Mouse (Mus musculus): ENCODE data around the gene Bckdha. TPM values are rescaled to one million over a fixed set of nuclear protein-coding genes. Genes with fewer than 3 reads are reported as not detected.

Gene Bckdha
- polyA plus RNA-seq (2016; fragmentation: Nextera tagmentation; extraction: Ambion mirVana), result 42.5 and 44.0 TPM in 2 replicates

GRCm38 (mm10) chr7:25658657-25659472, at the start of gene Bckdha, which contains the start of gene Exosc5:
TSS of gene Bckdha (minus strand) at chr7:25658981.
TSS of gene Exosc5 (plus strand) at chr7:25659164.
- H3K27ac ChIP-seq, result peak within 1 kb of the TSS; percentile 96
- peak; percentile 99 for DNase-seq (ENCODE audit: extremely low spot score, low spot score)
- H3K9me3 ChIP-seq, result no peaks in the 10 kb centered on the region
- H3K36me3 ChIP-seq (replicated peaks), result peaks cover 27% of the 10 kb centered on the region
- H3K27me3 ChIP-seq (ENCODE audit: poor library complexity, severe bottlenecking), result no peaks in the 10 kb centered on the region
- peaks cover 23% of the 10 kb centered on the region for H3K4me1 ChIP-seq
- WGBS, result under 1% methylated on average over 50 of the region's 50 CpGs
- peak within 1 kb of the TSS; percentile 73 for H3K4me3 ChIP-seq

- peaks cover 67% of the 10 kb centered on the region for H3K4me1 ChIP-seq
- 68% methylated on average over 15 of the region's 15 CpGs for WGBS
- H3K27ac ChIP-seq, result peak overlapping the region; percentile 42; the same call in 1 of the 2 replicates
Observed at GRCm38 (mm10) chr7:25707581-25708292, 49.0 kb upstream of the Bckdha start.

DNA sequence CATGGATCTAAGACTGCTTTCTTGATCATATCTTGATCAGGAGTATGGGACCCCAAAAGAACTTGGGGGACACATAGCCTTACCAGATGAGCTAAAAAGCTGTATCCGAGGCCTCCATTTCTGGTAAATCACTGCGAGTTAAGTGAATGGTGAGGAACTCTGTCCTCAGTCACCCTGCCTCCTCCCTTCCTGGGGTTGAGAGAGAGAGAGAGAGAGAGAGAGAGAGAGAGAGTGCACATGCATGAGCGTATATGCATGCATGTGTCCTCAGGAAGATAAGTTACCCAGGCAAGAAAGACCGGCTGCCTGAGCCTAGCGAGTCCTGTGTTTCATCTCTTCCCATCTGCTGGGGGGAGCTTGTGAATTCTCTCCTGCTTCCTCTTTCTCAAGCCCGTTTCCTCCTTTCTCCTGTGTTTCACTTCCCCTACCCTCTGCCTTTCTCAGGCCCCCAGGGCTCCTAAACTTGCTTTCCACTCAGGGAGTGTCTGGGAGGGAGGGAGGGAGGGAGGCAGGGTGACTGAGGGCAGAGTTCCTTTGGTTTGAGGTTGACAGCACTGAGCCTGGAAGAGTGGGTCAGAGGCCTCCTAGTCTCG, 47.9 kb upstream of the Bckdha start:
- H3K4me3 ChIP-seq, result no peak overlapping the region
- H3K36me3 ChIP-seq (replicated peaks), result peaks cover 1% of the 10 kb centered on the region; the same call in 1 of the 2 replicates
- 65% methylated on average over 7 of the region's 7 CpGs for WGBS
- DNase-seq (ENCODE audit: extremely low spot score, low spot score), result no peak
- H3K27ac ChIP-seq, result no peak overlapping the region
- peaks cover 8% of the 10 kb centered on the region for H3K9me3 ChIP-seq
- peaks cover 57% of the 10 kb centered on the region for H3K4me1 ChIP-seq
- peaks cover 31% of the 10 kb centered on the region for H3K27me3 ChIP-seq (ENCODE audit: poor library complexity, severe bottlenecking)

More at GRCm38 (mm10) chr7:25707581-25708292, 49.0 kb upstream of the Bckdha start:
- H3K4me3 ChIP-seq, result no peak overlapping the region
- H3K36me3 ChIP-seq (replicated peaks), result peaks cover 11% of the 10 kb centered on the region
- H3K9me3 ChIP-seq, result no peaks in the 10 kb centered on the region
- no peak for DNase-seq (ENCODE audit: extremely low spot score, low spot score)
- H3K27me3 ChIP-seq (ENCODE audit: poor library complexity, severe bottlenecking), result peaks cover 31% of the 10 kb centered on the region

GRCm38 (mm10) chr7:25705801-25706251, 47.0 kb upstream of the Bckdha start:
- DNase-seq (ENCODE audit: extremely low spot score, low spot score), result no peak
- 68% methylated on average over 6 of the region's 6 CpGs for WGBS
- Histone ChIP-seq H3K4me1 (peaks cover 49% of the 10 kb centered on the region), H3K4me3 (no peak overlapping the region), H3K27ac (no peak overlapping the region), H3K27me3 (ENCODE audit: poor library complexity, severe bottlenecking) (peaks cover 31% of the 10 kb centered on the region), H3K36me3 (replicated peaks) (no peaks in the 10 kb centered on the region), H3K9me3 (peaks cover 13% of the 10 kb centered on the region)

DNA sequence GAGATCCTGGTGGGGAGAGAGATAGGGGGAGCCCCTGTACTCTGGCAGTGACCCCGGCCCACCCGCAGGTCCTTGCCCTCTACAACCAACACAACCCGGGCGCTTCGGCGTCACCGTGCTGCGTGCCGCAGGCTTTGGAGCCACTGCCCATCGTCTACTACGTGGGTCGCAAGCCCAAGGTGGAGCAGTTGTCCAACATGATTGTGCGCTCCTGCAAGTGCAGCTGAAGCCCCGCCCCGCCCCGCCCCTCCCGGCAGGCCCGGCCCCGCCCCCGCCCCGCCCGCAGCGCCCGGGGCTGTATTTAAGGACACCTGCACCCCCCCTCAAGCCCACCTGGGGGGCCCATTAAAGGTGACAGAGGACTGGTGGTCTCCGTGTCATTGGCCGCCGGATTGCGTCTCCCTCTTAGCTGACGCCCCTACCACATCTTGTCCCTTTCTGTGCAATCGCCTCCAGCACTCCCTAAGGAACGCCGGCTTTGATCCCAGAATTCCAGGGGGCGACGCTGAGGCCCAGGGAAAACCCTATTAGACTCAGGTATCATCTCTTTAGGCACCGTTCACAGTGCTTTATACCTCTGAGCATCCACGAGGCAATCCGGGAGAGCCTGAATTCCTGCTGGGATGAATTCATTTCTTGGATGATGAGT, 46.1 kb upstream of the Bckdha start:
- no peak for DNase-seq (ENCODE audit: extremely low spot score, low spot score)
- Histone ChIP-seq H3K4me1 (peaks cover 39% of the 10 kb centered on the region), H3K27me3 (ENCODE audit: poor library complexity, severe bottlenecking) (peaks cover 31% of the 10 kb centered on the region), H3K36me3 (replicated peaks) (no peaks in the 10 kb centered on the region), H3K27ac (0 out of 2 replicates have a peak overlapping the region, but pooled peaks have one; percentile 25), H3K4me3 (peak overlapping the region; percentile 55), H3K9me3 (peaks cover 21% of the 10 kb centered on the region)
- 4% methylated on average over 37 of the region's 37 CpGs for WGBS

DNA sequence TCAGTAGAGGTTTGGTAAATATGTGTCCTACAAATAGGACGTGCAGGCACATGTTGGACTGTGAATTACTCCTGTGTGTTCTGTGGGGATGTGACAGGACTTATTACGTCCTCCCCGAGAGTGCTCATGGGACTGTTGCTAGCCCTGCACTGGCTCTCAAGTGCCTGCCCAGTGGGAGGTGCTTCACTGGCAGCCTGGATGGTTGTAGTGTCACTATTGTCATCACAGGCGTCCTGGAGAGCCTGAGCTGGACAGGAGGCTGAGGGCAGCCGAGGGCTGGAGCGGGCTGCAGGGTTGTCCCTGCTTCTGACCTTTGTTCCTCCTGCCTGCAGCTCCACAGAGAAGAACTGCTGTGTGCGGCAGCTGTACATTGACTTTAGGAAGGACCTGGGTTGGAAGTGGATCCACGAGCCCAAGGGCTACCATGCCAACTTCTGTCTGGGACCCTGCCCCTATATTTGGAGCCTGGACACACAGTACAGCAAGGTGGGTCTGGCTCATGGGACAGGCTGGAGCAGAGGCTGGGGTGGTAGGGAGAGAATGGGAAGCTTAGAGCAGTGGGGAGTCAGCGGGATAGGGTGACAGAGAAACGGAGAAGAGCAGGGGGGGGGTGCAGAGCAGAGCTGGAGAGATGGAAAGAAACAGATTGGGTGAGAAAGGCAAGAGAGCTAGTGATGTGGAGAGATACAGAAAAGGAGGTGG, 45.2 kb upstream of the Bckdha start:
- Histone ChIP-seq H3K4me3 (peak overlapping the region; percentile 55), H3K36me3 (replicated peaks) (no peaks in the 10 kb centered on the region), H3K27ac (no peak overlapping the region), H3K27me3 (ENCODE audit: poor library complexity, severe bottlenecking) (peaks cover 31% of the 10 kb centered on the region), H3K9me3 (peaks cover 24% of the 10 kb centered on the region), H3K4me1 (peaks cover 35% of the 10 kb centered on the region)
- DNase-seq (ENCODE audit: extremely low spot score, low spot score), result no peak
- WGBS, result 17% methylated on average over 10 of the region's 10 CpGs

- Histone ChIP-seq H3K36me3 (replicated peaks) (no peaks in the 10 kb centered on the region), H3K4me3 (no peak overlapping the region), H3K27me3 (ENCODE audit: poor library complexity, severe bottlenecking) (peaks cover 31% of the 10 kb centered on the region), H3K9me3 (peaks cover 24% of the 10 kb centered on the region), H3K4me1 (peaks cover 23% of the 10 kb centered on the region), H3K27ac (no peak overlapping the region)
- no peak for DNase-seq (ENCODE audit: extremely low spot score, low spot score)
- 97% methylated on average over 2 of the region's 2 CpGs for WGBS
Observed at GRCm38 (mm10) chr7:25702350-25702749, 43.6 kb upstream of the Bckdha start.

DNA sequence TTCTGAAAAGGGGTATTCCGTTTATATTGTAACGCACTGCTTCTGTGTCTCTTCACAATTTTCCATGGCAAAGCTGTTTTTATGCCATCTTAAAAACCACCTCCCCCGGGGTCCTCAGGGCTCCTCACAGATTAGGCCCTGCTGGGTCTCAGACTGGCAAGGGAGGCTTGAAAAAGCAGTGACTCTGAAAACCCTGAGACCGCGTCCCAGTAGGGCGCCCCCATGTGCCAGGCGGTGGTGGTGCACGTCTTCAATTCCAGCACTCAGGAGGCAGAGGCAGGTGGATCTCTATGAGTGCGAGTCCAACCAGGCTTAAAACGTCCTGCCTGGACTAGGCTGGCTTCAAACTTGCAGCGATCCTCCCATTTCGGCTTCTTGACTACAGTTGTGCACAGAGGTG, 42.0 kb upstream of the Bckdha start:
- WGBS, result 80% methylated on average over 12 of the region's 12 CpGs
- Histone ChIP-seq H3K27ac (no peak overlapping the region), H3K36me3 (replicated peaks) (no peaks in the 10 kb centered on the region), H3K4me3 (no peak overlapping the region), H3K4me1 (peaks cover 17% of the 10 kb centered on the region), H3K27me3 (ENCODE audit: poor library complexity, severe bottlenecking) (peaks cover 26% of the 10 kb centered on the region), H3K9me3 (peaks cover 24% of the 10 kb centered on the region)
- DNase-seq (ENCODE audit: extremely low spot score, low spot score), result no peak

DNA sequence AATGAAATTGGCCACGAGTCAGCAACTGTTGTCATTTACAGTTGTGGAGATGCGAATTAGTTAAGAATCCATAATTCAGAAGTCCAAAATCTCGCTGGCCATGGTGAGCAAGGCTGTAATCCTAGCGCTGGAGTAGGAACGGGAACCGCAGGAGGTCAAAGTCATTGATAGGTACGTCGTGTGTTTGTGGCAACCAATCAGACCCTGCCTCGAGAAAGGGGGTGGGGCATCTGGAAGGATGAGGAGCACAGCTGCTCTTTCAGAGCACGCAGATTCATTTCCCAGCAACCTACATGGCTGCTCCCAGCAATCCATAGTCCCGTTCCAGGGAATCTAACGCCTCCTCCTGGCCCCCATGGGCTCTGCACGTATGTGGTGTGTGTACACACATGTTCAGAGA, 41.1 kb upstream of the Bckdha start:
- Histone ChIP-seq H3K27me3 (ENCODE audit: poor library complexity, severe bottlenecking) (peaks cover 17% of the 10 kb centered on the region), H3K4me3 (no peak overlapping the region), H3K4me1 (peaks cover 13% of the 10 kb centered on the region), H3K27ac (no peak overlapping the region), H3K9me3 (peaks cover 24% of the 10 kb centered on the region), H3K36me3 (replicated peaks) (no peaks in the 10 kb centered on the region)
- DNase-seq (ENCODE audit: extremely low spot score, low spot score), result no peak
- 56% methylated on average over 13 of the region's 13 CpGs for WGBS

- Histone ChIP-seq H3K4me3 (no peak overlapping the region), H3K9me3 (peaks cover 4% of the 10 kb centered on the region; the same call in 1 of the 2 replicates), H3K36me3 (replicated peaks) (no peaks in the 10 kb centered on the region), H3K27ac (no peak overlapping the region), H3K4me1 (peaks cover 15% of the 10 kb centered on the region), H3K27me3 (ENCODE audit: poor library complexity, severe bottlenecking) (peaks cover 30% of the 10 kb centered on the region)
- no peak for DNase-seq (ENCODE audit: extremely low spot score, low spot score)
- 64% methylated on average over 8 of the region's 8 CpGs for WGBS
Observed at GRCm38 (mm10) chr7:25694104-25694503, 35.3 kb upstream of the Bckdha start.

- H3K4me1 ChIP-seq, result peaks cover 49% of the 10 kb centered on the region
- H3K4me3 ChIP-seq, result peak overlapping the region; percentile 64
- DNase-seq (ENCODE audit: extremely low spot score, low spot score), result no peak
- WGBS, result 37% methylated on average over 5 of the region's 5 CpGs
- peaks cover 4% of the 10 kb centered on the region; the same call in 1 of the 2 replicates for H3K9me3 ChIP-seq
- H3K27me3 ChIP-seq (ENCODE audit: poor library complexity, severe bottlenecking), result peaks cover 70% of the 10 kb centered on the region
- H3K27ac ChIP-seq, result no peak overlapping the region
- H3K36me3 ChIP-seq (replicated peaks), result no peaks in the 10 kb centered on the region
Observed at GRCm38 (mm10) chr7:25690051-25690450, 31.3 kb upstream of the Bckdha start.
